Mouse (Mus musculus): ENCODE measurements around the gene Enpp3. TPM values are rescaled to one million over a fixed set of nuclear protein-coding genes. Genes with fewer than 3 reads are reported as not detected.

Gene Enpp3
- 1.0 and 2.1 TPM in 2 replicates for total RNA-seq (2017)

DNA sequence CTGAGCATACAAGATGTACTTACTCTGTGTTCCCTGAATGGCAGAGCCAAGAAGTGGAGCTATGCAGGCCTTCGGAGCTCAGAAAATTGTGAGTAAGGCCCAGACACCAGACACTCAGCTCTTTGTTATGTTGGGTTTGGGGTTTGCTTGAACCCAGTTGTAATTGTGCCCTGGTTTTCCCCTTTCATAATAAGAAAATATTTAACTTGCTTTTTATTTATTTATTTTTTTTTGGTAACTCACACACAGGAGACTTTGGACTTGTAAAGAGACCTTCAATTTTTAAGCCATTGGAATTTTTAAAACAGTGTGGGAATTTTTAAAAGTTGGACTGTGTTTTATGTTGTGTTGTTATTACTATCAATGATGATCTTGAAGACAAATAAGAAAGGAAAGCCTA is at the start of gene Enpp3:
Enpp3 (minus strand) TSS at position 148 of the 400 bp plus-strand sequence.
- ATAC-seq (ENCODE audit: extremely low read depth, insufficient number of reproducible peaks, low FRiP score, poor library complexity, severe bottlenecking) = no peak

DNA sequence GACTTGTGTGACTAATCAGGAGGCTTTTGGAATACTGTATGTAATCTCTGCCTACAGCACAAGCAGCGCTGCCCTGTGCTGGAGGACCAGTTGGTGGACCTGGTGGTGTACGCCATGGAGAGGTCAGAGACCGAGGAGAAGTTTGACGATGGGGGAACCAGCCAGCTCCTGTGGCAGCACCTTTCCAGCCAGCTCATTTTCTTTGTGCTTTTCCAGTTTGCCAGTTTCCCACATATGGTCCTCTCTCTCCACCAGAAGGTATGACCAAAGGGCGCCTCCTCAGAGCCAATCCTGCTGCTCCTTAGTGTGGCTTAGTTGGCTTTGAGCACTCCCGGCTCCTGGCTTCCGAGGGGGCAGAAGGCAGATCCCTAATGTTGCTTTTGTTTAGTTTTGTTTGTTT is 45.7 kb upstream of the Enpp3 start:
- ATAC-seq (ENCODE audit: extremely low read depth, insufficient number of reproducible peaks, low FRiP score, poor library complexity, severe bottlenecking) = no peak

DNA sequence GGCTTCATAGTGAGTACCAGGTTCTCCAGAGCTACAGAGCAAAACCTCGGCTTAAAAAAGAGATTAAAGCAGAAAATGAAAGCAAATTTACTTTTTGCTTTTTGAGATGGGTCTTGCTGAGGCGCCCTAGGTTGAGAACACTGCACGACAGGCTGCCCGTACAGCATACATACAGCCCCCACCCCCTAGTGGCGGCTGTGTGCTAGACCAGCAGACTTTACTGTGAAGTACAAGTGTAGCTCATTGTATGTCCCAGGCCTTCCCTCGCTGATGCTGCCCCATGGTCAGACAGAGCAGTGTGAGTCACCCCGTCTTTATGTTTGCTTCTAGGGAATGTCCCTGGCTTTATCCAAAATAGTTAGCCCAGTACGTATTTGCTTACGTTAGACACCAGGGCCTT is 43.4 kb upstream of the Enpp3 start:
- ATAC-seq (ENCODE audit: extremely low read depth, insufficient number of reproducible peaks, low FRiP score, poor library complexity, severe bottlenecking) = peak; percentile 30; the same call in 1 of the 2 replicates

DNA sequence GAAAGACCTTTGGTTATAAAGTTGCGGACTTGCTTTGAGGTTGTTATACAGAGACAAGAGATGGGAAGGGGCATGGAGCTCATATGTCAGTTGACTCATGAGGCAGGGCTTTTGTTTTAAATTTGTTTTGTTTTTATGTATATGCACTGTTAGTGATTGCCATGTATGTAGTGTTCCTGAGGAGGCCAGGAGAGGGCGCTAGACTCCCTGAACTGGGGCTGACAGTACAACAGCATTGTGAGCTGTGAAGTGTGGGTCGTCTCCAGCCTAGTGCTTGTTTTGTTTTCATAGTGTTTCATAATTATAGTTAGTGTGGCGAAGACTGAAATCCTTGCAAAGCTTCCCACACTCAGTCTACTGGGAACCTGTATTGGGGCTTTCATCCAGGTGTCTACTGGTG is 31.0 kb upstream of the Enpp3 start:
- ATAC-seq (ENCODE audit: extremely low read depth, insufficient number of reproducible peaks, low FRiP score, poor library complexity, severe bottlenecking) = no peak

DNA sequence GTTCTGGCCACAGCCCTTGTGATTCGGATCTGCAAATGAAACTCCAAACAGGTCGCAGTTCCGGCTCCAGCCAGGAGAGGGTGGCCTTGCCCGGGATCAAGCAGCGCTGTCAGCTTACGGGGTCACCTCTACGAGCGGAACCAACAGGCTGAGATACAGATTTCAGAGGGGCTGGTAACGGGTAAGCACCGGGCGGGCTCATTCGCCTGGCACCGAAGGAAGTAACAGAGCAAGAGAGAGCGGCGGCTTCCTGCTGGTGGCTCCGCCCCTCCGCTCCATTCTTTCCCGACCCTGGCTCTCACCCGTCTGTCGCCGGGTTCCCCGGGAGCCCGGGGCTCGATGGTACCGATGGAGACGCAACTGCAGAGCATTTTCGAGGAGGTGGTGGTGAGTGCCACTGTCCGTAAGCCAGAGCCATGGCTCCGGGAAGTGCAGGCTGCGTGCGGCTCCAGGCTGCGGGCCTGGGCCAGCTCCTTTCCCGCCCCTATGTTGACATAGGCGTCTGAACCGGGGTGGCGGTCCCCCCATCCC is 27.2 kb upstream of the Enpp3 start, which contains the start of gene Med23:
Med23 (plus strand) TSS at position 227 of the 531 bp plus-strand sequence.
- ATAC-seq (ENCODE audit: extremely low read depth, insufficient number of reproducible peaks, low FRiP score, poor library complexity, severe bottlenecking) = peak; percentile 99

DNA sequence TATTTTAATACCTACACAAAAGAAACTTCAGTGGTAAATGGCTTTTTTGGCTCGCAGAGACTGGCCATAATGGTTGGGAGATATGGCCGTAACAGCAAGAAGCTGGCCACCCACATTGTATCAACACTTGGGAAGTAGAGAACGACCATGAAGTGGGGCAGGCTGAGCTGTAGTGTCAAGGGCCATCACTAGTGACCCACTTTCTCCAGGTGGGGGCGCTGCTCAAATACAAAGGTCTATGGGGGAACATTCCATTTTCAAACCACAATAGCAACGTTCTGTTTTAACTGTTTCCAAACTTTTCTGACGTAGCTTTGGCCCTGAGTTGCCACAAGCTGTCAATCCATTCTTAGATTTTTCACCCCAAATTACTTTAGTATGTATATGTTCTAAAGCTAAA is 21.8 kb upstream of the Enpp3 start:
- no peak for ATAC-seq (ENCODE audit: extremely low read depth, insufficient number of reproducible peaks, low FRiP score, poor library complexity, severe bottlenecking)

DNA sequence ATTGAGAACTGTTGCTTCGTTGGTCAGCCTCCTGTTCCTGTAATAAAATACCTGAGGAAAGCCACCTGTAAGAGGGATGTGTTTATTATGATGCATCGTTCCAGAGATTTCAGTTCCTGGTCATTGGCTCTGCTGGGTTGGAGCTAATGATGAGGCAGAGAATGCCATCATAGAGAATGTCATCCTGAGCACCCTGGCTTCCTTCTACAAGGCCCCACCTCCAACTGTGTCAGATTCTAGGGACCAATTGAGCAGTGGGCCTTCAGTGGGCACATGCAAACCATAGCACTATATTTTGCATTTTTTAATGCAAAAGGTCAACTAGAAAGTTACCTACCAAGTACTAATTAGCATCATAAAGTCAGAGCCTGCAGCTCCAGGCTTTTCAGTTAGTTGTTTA is 20.5 kb upstream of the Enpp3 start:
- ATAC-seq (ENCODE audit: extremely low read depth, insufficient number of reproducible peaks, low FRiP score, poor library complexity, severe bottlenecking) = no peak

DNA sequence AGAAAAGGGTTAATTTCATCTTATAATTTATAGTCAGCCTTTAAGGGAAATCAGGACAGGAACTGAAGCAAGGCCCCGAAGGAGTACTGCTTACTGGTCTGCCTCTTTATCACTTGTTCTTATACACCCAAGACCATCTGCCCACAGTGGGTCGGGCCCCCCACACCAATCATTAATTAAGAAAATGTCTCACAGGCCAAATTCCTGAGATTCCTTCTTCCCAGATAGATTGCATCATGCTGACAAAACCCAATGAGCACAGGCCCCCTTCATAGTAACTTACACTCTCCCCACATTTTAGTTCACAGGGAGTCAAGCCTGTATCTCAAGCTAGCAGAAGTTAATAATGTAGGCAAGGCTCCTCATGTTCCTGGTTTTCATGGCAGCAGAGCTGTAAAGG is 625 bp downstream of the Enpp3 start:
- ATAC-seq (ENCODE audit: extremely low read depth, insufficient number of reproducible peaks, low FRiP score, poor library complexity, severe bottlenecking) = no peak

DNA sequence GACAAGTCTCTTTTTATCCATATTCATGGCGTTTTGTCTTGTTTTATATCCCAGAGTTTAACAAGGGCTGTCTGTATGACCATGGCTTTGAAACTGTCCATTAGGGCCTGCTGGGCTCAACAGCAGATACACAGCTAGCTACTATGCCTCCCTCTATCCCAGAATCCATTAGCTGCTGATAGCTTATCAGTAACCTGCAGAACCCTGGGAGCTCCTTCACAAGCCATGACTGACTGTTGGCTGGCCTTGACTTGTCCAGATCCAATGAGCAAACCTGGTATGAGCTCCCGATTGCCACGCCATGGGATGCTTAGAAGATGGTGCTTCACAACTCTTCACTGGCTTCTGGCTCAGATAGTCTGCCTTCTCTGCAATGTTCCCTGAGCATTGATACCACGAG is 1.8 kb downstream of the Enpp3 start:
- no peak for ATAC-seq (ENCODE audit: extremely low read depth, insufficient number of reproducible peaks, low FRiP score, poor library complexity, severe bottlenecking)

DNA sequence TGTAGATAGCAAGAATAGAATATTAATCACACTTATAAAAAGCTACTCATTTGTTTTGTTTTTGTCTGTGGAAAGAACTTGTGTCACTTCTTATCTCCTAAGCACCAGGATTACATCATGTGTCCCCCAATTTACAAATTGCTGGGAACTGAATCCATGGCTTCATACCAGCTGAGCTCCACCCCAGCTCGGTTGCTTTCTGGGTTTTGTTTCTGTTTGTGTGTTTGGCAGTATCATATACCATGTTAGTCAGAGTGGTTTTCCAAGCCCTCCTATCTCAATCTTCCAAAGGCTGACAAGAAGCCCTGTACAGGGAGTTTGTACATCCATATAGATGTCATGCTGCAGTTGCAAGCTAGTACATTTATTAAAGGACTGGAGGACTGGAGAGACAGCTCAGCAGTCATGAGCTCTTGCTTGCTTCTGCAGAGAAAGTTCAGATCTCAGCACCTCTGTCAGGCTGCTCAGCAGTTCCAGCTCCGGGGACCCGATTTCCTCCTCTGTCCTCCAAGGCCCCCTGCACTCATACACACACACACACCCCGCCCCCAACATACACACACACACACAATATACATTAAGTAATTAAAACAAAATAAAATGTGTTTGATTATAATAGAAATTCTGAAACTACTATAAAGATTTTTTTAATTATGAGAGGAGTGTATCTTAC is 6.1 kb downstream of the Enpp3 start:
- ATAC-seq (ENCODE audit: extremely low read depth, insufficient number of reproducible peaks, low FRiP score, poor library complexity, severe bottlenecking) = no peak

DNA sequence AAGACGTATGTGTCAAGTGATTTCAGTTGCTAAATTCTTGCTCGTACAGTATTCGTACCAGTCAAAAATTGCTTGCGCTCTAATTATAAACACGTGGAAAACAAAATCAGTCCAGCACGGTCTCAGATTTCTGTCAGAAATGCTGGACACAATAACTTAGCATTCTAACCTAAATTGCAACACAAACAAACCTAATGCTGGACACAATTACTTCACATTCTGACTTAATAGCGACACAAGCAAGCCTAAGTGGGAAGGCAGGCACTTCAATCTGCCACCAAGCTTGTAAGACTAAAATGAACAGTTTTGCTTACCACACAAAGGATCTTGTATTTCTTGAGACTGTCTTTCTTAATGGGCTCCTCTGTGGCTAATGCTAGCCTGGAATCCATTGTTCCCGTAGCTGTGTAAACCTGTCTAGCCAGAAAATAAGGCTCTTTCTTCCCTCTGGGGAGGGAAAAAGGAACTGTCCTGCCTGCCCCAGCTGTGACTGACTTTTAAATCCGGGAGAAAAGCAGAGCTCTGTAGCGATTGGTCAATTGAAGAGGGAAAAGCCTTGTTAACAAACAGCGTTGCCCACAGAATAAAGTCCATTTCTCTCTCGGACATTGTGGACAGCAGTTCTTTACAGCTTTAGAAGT is 6.8 kb downstream of the Enpp3 start:
- no peak for ATAC-seq (ENCODE audit: extremely low read depth, insufficient number of reproducible peaks, low FRiP score, poor library complexity, severe bottlenecking)

DNA sequence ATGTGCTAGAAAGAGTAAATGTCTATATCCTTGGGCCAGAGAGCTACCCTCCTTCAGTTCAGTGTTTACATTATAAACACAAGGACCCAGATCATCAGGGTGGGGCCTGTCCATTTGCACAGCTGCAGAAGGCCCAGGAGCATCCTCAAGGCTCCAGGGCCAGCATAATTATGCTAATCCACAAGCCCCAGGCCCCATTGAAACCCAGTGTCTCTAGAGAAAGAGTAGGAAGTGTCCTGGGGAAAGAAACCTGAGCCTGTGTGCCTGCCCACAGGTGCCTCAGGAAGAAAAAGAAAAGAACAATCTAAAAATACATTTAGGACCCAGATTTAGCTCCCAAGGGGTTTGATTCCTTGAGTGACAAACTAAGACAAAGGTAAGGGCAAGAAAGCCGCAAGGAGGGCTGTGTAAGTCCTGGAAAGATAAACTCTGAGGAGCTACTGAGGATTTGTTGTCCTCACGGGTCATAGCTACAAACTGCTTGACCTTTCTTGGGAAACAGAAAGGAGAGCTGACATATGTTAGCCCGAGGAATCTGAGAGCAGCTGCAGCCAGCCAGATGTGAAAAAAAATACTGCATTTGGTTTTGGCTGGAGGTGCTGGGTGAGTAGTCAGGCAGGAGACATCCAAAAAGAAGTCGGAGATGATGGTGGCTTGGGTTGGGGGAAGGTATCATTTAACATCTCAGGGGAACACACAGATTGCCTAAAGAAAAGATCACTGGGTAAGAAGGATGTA is 7.8 kb downstream of the Enpp3 start:
- no peak for ATAC-seq (ENCODE audit: extremely low read depth, insufficient number of reproducible peaks, low FRiP score, poor library complexity, severe bottlenecking)

DNA sequence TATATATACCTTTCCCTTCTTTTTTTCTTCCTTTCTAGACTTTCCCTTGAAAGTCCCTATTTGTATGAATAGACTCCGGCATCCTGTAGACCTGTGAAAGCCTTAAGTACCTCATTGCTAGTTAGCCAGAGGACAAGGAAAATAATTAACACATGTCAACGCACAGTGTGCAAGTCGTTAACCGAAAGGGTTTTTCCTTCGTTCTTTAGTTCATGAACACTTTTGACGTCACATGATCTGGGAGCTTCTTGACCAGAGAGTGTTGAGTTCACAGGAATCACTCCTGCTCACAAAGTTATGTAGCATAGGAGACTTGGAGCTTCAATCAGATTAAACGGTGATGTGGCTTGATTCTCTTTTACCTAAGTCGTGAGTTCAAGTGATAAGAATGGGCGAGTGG is 10.3 kb downstream of the Enpp3 start:
- ATAC-seq (ENCODE audit: extremely low read depth, insufficient number of reproducible peaks, low FRiP score, poor library complexity, severe bottlenecking) = no peak

DNA sequence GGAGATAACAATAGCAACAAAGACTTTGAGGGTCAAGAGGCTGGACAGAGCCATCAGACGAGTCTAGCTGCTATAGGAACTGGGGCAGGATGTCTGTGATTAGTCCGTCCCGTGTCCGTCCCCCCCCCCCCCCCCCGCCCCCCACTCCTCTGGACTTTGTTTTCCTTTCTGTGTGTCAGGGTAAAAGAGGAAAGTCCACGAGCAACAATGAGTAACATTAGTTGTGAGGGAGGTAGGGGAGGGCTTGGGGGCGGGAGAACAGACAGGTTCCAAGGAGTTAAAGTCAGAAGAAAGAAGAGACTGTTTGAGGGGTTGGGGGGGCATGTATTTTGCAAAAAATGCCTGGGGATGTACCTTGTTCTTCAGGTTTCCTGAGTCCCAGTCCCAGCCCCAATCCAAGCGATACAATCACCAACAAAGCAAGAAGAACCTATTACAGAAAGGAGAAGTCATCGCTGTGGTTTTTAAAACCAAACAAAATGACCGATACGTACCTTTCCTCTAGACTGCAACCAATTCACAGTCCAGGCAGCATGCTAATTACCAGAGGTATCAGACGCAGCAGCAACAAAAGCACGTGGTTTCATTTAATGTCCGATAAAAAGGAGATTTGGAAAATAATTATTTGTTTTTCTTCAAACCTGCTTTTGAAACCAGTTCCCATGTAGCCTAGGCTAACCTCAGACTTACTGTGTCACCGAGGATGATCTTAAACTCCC is 11.1 kb downstream of the Enpp3 start:
- ATAC-seq (ENCODE audit: extremely low read depth, insufficient number of reproducible peaks, low FRiP score, poor library complexity, severe bottlenecking) = no peak

DNA sequence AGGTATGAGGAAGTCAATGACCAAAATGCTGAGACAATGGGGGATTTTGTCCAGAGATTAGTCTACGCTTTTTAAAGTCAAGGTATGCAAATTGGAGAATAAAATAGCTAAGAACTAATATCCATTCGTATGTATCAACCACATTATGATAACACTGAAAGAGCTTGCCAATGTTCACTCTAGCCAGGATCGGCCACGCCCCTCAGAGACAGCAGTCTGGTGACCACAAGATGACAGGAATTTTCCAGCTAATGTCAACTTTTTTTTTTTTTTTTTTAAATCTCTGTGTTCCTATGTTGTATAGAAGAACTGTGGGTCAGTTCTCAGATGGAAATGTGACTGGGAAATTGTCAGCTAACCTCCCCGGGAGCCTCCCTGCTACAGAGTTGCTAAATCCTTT is 12.2 kb downstream of the Enpp3 start:
- ATAC-seq (ENCODE audit: extremely low read depth, insufficient number of reproducible peaks, low FRiP score, poor library complexity, severe bottlenecking) = no peak

DNA sequence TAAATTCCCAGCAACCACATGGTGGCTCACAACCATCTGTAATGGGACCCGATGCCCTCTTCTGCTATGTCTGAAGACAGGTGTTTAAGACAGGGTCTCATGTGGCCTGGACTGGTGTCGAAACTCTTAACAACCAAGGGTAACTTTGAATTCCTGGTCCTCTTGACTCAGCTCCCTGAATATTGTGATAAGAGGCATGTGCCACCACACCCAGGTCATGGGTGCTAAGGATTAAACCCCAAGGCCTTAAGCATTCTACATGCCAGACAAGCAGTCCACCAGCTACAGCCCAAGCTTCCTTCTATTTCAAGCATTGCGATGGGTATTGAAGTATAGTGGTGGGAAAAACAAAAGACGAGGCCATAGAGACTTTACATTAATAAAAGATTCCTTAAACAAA is 14.5 kb downstream of the Enpp3 start:
- no peak for ATAC-seq (ENCODE audit: extremely low read depth, insufficient number of reproducible peaks, low FRiP score, poor library complexity, severe bottlenecking)

DNA sequence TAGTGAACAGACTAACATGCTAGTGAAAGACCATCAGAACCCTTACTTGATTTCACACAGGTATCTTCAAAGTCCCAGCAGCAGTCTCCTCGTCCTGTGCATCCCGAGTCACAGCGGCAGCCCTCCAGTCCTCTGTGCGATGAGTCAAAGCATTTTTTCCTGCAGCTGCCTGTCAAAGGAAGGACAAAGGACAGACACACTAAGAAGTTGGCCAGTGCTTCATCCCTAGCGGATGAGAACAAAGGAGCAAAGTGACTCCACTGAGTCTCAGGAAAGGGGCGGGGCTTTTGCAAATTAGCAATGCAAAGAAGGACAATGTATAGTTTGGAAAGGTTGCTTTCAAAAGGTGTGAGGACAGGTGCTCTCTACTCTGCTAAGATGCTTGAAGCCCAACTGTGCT is 16.5 kb downstream of the Enpp3 start:
- ATAC-seq (ENCODE audit: extremely low read depth, insufficient number of reproducible peaks, low FRiP score, poor library complexity, severe bottlenecking) = no peak

DNA sequence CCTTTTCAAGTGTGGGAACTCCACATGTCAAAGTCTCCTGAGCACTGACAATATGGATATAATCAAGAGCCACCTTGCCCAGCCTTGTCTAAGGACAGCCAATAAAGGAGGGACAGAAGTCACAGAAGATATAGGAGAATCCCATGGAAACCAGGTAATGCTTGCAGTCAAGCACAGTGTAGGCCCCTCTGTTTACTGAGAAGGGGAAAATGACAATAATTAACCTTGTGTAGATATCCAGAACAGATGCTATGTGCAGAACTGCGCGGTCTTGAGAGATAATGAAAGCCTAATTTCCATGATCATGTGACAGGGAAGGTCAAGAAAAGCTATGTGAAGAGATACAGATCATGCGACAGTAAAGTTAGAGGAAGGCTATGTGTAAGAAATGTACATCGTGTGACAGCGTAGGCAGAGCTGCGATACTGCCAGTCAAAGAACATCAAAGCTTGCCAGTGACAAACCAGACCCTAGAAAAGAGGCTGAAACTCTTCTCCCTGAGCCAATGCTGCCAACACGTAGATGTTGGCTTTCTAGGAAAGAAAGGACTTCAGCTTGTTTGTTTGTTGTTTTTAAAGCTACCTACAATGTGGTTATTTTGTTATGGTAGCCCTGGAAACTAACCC is 17.1 kb downstream of the Enpp3 start:
- ATAC-seq (ENCODE audit: extremely low read depth, insufficient number of reproducible peaks, low FRiP score, poor library complexity, severe bottlenecking) = no peak

DNA sequence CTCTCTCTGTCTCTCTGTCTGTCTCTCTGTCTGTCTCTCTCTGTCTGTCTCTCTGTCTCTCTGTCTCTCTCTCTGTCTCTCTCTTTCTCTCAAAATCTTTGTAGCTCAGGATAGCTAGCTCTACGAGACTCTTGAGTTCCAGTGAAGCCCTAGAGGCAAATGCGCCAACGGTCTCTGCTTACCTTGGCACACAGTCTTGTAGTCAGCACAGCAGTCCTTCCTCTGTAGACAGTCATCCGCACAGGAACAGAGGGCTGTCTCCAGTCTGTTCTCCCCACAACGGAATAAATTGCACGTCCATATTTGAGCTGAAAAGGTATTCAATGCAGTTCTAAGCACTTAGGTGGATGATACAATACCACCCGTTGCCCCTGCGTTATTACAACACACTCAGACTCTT is 18.0 kb downstream of the Enpp3 start:
- ATAC-seq (ENCODE audit: extremely low read depth, insufficient number of reproducible peaks, low FRiP score, poor library complexity, severe bottlenecking) = no peak
